Mouse (Mus musculus) C2C12 (cell line): Measurements from ENCODE around the gene Camkk1. TPM values are rescaled to one million over a fixed set of nuclear protein-coding genes. Genes with fewer than 3 reads are reported as not detected.

ENCODE experiments used
- H3K27me3 ChIP-seq: one replicate; pipeline ENCODE4 v1.6.1; 2011; ENCODE audit not compliant: control insufficient read depth, insufficient read depth, insufficient read length
- H3K36me3 ChIP-seq: one replicate; pipeline ENCODE4 v1.6.1; 2011; ENCODE audit not compliant: control insufficient read depth, insufficient read depth
- H3K4me3 ChIP-seq: one replicate; pipeline ENCODE4 v1.5.1; 2011; ENCODE audit warnings: mild to moderate bottlenecking, control low read depth; ENCODE audit not compliant: poor library complexity, insufficient read depth, severe bottlenecking
- H3K79me2 ChIP-seq: one replicate; pipeline ENCODE4 v1.6.1; 2011; ENCODE audit not compliant: control insufficient read depth, insufficient read depth
- H3K79me3 ChIP-seq: one replicate; pipeline ENCODE4 v1.6.1; 2011; ENCODE audit warnings: low read depth, control low read depth
- H3ac ChIP-seq: one replicate; pipeline ENCODE3; 2011; ENCODE audit warnings: low read depth; ENCODE audit not compliant: control insufficient read depth, insufficient read length
- CEBPB ChIP-seq: IDR thresholded peaks from one replicate; pipeline ENCODE4 v1.6.1; 2011; ENCODE audit warnings: low read depth, mild to moderate bottlenecking, control low read depth, moderate library complexity
- CTCF ChIP-seq: IDR thresholded peaks from one replicate; pipeline ENCODE4 v1.5.1; 2011; ENCODE audit not compliant: control insufficient read depth, insufficient read depth, insufficient read length
- FOSL1 ChIP-seq: IDR thresholded peaks from one replicate; pipeline ENCODE4 v1.8.0; 2011; ENCODE audit warnings: mild to moderate bottlenecking, low read length; ENCODE audit not compliant: poor library complexity, insufficient read depth, severe bottlenecking
- MAX ChIP-seq: IDR thresholded peaks from one replicate; pipeline ENCODE4 v1.6.1; 2011; ENCODE audit warnings: mild to moderate bottlenecking, control low read depth
- MYOD1 ChIP-seq: IDR thresholded peaks from one replicate; pipeline ENCODE4 v1.6.1; 2011; ENCODE audit warnings: low read depth; ENCODE audit not compliant: control insufficient read depth, insufficient read length
- MYOG ChIP-seq: IDR thresholded peaks from one replicate; pipeline ENCODE4 v1.6.1; 2011; ENCODE audit not compliant: control insufficient read depth, insufficient read length; ENCODE audit errors: extremely low read depth
- USF1 ChIP-seq: IDR thresholded peaks from one replicate; pipeline ENCODE4 v1.6.1; 2011; ENCODE audit warnings: low read depth, mild to moderate bottlenecking, control low read depth, moderate library complexity
- polyA plus RNA-seq: library from polyadenylated mRNA; unstranded; fragments of >200 nt; fragmentation: generic; extraction: Trizol; gene quantifications from one replicate; pipeline ENCODE4 v1.2.1, GENCODE M21; 2012; ENCODE audit warnings: missing spikeins

Camkk1 gene
- polyA plus RNA-seq, 1 experiment, result 7.7 TPM

- H3K27me3 ChIP-seq, result no peaks in the 10 kb centered on the region
- no peak overlapping the region for H3ac ChIP-seq
- H3K36me3 ChIP-seq, result peaks cover 20% of the 10 kb centered on the region
- TF ChIP-seq USF1 (no peak), MYOG (no peak), CTCF (no peak), FOSL1 (no peak), MAX (no peak), CEBPB (no peak), MYOD1 (no peak)
- no peaks in the 10 kb centered on the region for H3K79me3 ChIP-seq
- no peaks in the 10 kb centered on the region for H3K79me2 ChIP-seq
- H3K4me3 ChIP-seq, result no peak overlapping the region
Observed at GRCm38 (mm10) chr11:73026961-73027360, 8.2 kb downstream of the Camkk1 start.

GRCm38 (mm10) chr11:73030821-73031498 lies 12.2 kb downstream of the Camkk1 start:
- Histone ChIP-seq H3K79me3 (no peaks in the 10 kb centered on the region), H3ac (no peak overlapping the region), H3K4me3 (no peak overlapping the region), H3K27me3 (no peaks in the 10 kb centered on the region), H3K36me3 (peaks cover 25% of the 10 kb centered on the region), H3K79me2 (no peaks in the 10 kb centered on the region)
- TF ChIP-seq CEBPB (no peak), USF1 (no peak), MAX (no peak), CTCF (no peak), FOSL1 (no peak), MYOD1 (no peak), MYOG (no peak)

GRCm38 (mm10) chr11:73031536-73031935 lies 12.7 kb downstream of the Camkk1 start:
- H3K4me3 ChIP-seq, result no peak overlapping the region
- TF ChIP-seq FOSL1, result no peak
- no peak for TF ChIP-seq USF1
- TF ChIP-seq MYOD1, result no peak
- TF ChIP-seq MYOG, result no peak
- TF ChIP-seq CTCF, result no peak
- no peak for TF ChIP-seq CEBPB
- no peak for TF ChIP-seq MAX
- no peaks in the 10 kb centered on the region for H3K27me3 ChIP-seq
- H3K36me3 ChIP-seq, result peaks cover 25% of the 10 kb centered on the region
- H3K79me2 ChIP-seq, result no peaks in the 10 kb centered on the region
- no peaks in the 10 kb centered on the region for H3K79me3 ChIP-seq
- no peak overlapping the region for H3ac ChIP-seq

- Histone ChIP-seq H3K79me3 (no peaks in the 10 kb centered on the region), H3ac (no peak overlapping the region), H3K79me2 (no peaks in the 10 kb centered on the region), H3K4me3 (no peak overlapping the region), H3K36me3 (peaks cover 24% of the 10 kb centered on the region), H3K27me3 (no peaks in the 10 kb centered on the region)
- TF ChIP-seq CEBPB, result no peak
- no peak for TF ChIP-seq CTCF
- no peak for TF ChIP-seq FOSL1
- no peak for TF ChIP-seq MYOD1
- TF ChIP-seq MAX, result no peak
Observed at GRCm38 (mm10) chr11:73036077-73036476, 17.3 kb downstream of the Camkk1 start.

- Histone ChIP-seq H3K79me3 (no peaks in the 10 kb centered on the region), H3K4me3 (no peak overlapping the region), H3K79me2 (no peaks in the 10 kb centered on the region), H3K36me3 (peaks cover 21% of the 10 kb centered on the region), H3ac (no peak overlapping the region), H3K27me3 (no peaks in the 10 kb centered on the region)
- TF ChIP-seq MAX (peak; percentile 54), CEBPB (no peak), USF1 (no peak), MYOG (no peak), FOSL1 (peak; percentile 76), CTCF (no peak), MYOD1 (peak; percentile 100)
Observed at GRCm38 (mm10) chr11:73036889-73037288, 18.1 kb downstream of the Camkk1 start.

- no peaks in the 10 kb centered on the region for H3K79me2 ChIP-seq
- H3K79me3 ChIP-seq, result no peaks in the 10 kb centered on the region
- H3K27me3 ChIP-seq, result no peaks in the 10 kb centered on the region
- H3K4me3 ChIP-seq, result no peak overlapping the region
- H3ac ChIP-seq, result no peak overlapping the region
- TF ChIP-seq CTCF (no peak), MAX (no peak), FOSL1 (no peak), CEBPB (no peak), MYOD1 (no peak), MYOG (no peak), USF1 (no peak)
- H3K36me3 ChIP-seq, result peaks cover 21% of the 10 kb centered on the region
Observed at GRCm38 (mm10) chr11:73037691-73038090, 18.9 kb downstream of the Camkk1 start.
